In the genomic region with DNA sequence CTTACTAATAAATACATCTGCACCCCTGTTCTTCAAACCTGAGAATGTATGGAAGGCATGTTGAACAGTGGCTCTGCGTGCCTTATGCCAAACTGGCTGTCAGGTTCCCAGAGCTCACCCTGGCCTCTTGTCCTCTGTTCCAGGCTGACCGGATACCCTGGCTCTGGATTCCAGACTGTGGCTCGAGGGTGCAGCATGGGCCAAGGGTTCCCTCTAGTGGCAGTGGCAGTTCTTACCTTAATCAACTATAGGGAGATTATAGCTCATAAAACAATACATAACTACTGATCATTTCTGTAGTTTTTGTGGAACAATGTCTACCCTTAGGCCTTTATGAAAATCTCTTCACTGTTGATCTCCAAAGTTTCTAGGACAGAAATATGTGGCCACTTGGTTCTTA, we compare ENCODE assay signal across 10 mouse cellular contexts. TPM values are rescaled to one million over a fixed set of nuclear protein-coding genes. Genes with fewer than 3 reads are reported as not detected.
DNase-seq lines count a peak whose midpoint lies in the region; ATAC-seq and TF ChIP-seq lines count a peak whose summit lies in the region.
"Had no signal": no experiment of that assay in that cellular context is flagged by ENCODE, and none has a peak within 500 bp of the region (broad histone marks: within the 10 kb centered on the region; RNA-seq: fewer than 3 reads in every experiment).

No protein-coding gene starts in this region.

- no peaks in the 10 kb centered on the region for H3K36me3 ChIP-seq in small intestine, adult 2 months (ENCODE audit: control insufficient read depth, insufficient read depth, low read length)

- ATAC-seq in common myeloid progenitor, adult 5-6 weeks (replicated peaks; ENCODE audit: low read depth, poor library complexity, severe bottlenecking), result peak; percentile 74

- peak; percentile 16 to 30 for DNase-seq in cerebellum, postnatal 14 days
- DNase-seq in cerebellum, postnatal 4 days (ENCODE audit: low spot score in 2 of 2), result no peak
- peak; percentile 17 for DNase-seq in right cerebral cortex, adult 18-20 months
- no peak for DNase-seq in right cerebral cortex, postnatal 25 days
- peak; percentile 49 to 57 for DNase-seq in kidney, postnatal 4 days
- DNase-seq in yolk sac, embryonic 10.5 days (ENCODE audit: low spot score), result no peak

- no peak for TF ChIP-seq POLR2A in small intestine, adult 2 months (IDR thresholded peaks at IDR 0.05; ENCODE audit: low read depth, low read length)

- peak; percentile 65; the same call in 1 of the 2 replicates for TF ChIP-seq CTCF in small intestine, adult 2 months (IDR thresholded peaks at IDR 0.05; ENCODE audit: extremely low read depth, insufficient read length, insufficient replicate concordance, low read depth, low read length)

- no peak overlapping the region for H3K27ac ChIP-seq in small intestine, adult 2 months (ENCODE audit: insufficient read depth, low read depth, low read length)

- WGBS in small intestine, adult 2 months, result 40% methylated on average over 3 of the region's 3 CpGs

- no peak overlapping the region for H3K4me3 ChIP-seq in small intestine, adult 2 months (ENCODE audit: low read depth, low read length)
- H3K4me3 ChIP-seq: erythroblast, embryonic 14.5 days had no signal

- H3K27me3 ChIP-seq in small intestine, adult 2 months (ENCODE audit: control insufficient read depth, insufficient read depth, low read length), result 0 out of 2 replicates have a peak, but pooled peaks cover 6% of the 10 kb centered on the region

- H3K4me1 ChIP-seq in small intestine, adult 2 months (ENCODE audit: control insufficient read depth, insufficient read depth, insufficient read length, low read length), result no peaks in the 10 kb centered on the region

RNA-seq across cellular contexts. Expression of gene Bmp10, which starts 22.2 kb away (rescaled TPM):
- total RNA-seq in common myeloid progenitor, adult 5-6 weeks (2017), result not detected in 2 replicates
- polyA plus RNA-seq in small intestine, adult 2 months (2012; rRNA removed), result 0.01 TPM in 1 of 2 replicates, not detected in the other
- polyA plus RNA-seq: erythroblast, embryonic 14.5 days; limb, embryonic 11.5 days had no signal

Comparison
In these comparisons a context has a peak if more than half of its experiments do, and no peak if none do; other contexts are left out.
1. DNase-seq: peak in cerebellum, postnatal 14 days (2 of 2), right cerebral cortex, adult 18-20 months (single experiment) and kidney, postnatal 4 days (2 of 2); none in cerebellum, postnatal 4 days (0 of 2), right cerebral cortex, postnatal 25 days (single experiment) and yolk sac, embryonic 10.5 days (single experiment).